Mouse (Mus musculus): ENCODE results near the gene Lifr.

- no peak for TF ChIP-seq POLR2A (IDR thresholded peaks at IDR 0.05; ENCODE audit: low read depth, low read length)
- no peak for TF ChIP-seq CTCF (IDR thresholded peaks at IDR 0.05; ENCODE audit: extremely low read depth, insufficient read depth, insufficient read length, insufficient replicate concordance)
These were observed 150.5 kb downstream of the Lifr start for GRCm38 (mm10) chr15:7240950-7241349.

Measured in spleen, adult 2 months (tissue).